Mouse (Mus musculus) testis, postnatal 14 days (tissue): ENCODE results near the gene St6galnac3.

Source experiments
- DNase-seq: peaks from one replicate; pipeline ENCODE4 v3.0.0; 2021; ENCODE audit warnings: low spot score

The St6galnac3 gene

DNA sequence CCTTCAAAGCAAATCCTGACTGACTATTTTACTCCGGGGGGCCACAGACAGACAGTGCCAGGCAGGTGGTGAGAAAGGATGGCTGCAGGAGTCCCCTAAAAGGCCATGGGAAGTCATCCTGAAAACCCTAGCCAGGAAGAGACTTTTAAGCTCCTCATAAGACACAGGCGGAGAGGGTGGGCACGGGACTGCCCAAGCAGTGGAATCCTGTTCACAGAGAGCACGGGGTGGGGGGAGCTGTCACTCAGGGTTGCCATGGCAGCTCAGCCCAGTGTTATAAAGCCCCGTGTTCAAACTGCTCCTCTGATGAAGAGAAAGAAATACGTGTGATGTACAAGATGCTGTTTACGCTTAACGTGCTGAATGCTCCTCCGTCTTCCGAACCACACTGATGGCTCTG lies 375.0 kb downstream of the St6galnac3 start:
- no peak for DNase-seq

DNA sequence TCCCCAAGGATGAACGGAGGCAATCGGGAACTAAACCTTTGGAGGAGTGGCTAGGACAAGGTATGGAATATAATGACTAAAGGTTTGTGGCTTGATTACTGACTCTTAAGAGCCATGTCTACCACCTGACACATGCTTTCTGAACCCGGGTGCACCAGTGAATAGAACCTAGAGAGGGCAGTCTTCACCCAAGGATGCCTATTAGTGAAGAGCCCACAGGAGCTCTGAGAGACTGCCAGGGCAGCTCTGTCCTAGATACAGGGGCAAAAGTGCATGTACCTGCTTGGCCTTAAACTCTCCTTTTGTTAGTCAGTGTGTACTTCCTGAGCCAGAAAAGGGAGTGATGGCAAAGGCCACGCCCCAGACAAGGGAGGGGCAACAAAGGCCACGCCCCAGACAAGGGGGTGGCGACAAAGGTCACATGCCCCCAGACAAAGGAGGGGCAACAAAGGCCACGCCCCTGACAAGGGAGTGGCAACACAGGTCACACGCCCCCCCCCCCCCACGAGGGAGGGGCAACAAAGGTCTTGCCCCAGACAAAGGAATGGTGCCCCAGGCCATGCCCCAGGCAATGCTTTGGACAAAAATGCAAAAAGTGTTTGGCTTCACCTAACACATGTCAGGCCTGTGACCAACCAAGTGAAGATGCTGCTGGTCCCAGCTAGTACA lies 376.0 kb downstream of the St6galnac3 start:
- DNase-seq: no peak

- no peak for DNase-seq
Observed at GRCm38 (mm10) chr3:153344979-153345378, 380.0 kb downstream of the St6galnac3 start.

DNA sequence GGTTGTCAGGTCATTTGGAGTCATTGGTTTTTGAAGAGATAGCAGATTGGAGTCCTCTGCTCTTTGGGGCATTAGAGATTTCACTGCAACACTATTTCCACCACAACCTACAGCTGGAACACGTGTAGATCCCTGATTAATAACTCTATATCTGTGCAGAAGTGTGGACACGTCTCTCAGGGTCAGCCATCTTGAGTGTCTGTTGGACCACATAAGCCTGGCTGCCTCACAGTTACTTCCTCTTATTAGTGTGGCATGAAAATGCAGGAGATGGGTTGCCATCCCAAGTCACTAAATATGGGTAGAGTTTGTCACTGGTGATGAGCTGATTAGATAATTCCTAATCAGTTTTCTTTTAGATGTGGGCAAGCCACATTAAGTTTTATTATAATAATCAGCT lies 385.0 kb downstream of the St6galnac3 start:
- DNase-seq: no peak

DNA sequence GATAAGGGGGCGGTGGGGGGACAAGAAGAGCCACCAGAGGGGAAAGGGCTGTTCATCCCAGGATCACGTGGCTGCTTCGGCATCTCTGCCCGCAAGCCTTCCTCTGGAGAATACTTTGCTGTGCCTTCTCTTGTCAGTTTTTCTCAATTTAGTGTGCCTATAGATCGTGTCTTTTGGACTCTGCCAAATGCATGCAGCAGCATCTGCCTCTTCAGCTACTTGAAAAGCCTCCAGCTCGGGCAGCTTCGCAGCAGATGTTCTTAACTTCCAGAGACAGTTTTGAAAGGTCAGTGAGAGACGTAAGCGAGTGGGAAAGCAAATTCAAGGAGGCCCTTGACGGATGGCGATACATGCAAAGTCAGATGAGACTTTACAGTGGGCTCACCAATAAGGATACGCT lies 385.9 kb downstream of the St6galnac3 start:
- no peak for DNase-seq

- no peak for DNase-seq
Observed at GRCm38 (mm10) chr3:153337779-153338178, 387.2 kb downstream of the St6galnac3 start.

GRCm38 (mm10) chr3:153337221-153337620 lies 387.8 kb downstream of the St6galnac3 start:
- no peak for DNase-seq

DNA sequence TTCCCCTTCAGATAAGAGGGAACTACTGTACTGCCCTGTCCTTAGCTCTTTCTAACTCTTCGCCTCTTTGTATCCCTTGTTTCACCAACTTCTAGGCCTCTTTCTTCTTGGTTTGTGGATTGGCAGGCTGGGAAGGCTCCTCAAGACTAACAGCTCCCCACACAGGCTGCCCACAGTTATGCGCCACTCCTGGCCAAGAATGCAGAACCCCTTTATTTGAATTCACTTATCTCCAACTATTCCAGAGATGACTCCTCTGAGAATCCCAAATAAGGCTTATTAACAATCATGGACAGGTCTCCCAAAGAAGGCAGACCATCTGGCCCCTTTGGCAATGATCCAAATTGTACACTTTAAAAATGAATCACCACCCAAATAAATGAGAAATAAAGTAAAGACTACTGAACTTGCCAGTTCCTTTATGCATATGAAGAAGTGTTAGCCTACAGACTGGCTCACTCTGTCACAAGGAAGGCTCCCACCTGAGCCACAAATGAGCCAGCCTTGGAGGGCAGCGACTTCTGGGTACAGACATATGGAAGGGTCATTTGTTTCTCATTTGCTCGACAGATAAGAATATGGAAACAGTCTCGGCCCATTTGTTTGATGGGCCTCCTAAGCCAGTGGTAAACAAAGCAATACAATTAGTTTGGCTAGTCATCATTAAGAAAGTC lies 390.7 kb downstream of the St6galnac3 start:
- no peak for DNase-seq

GRCm38 (mm10) chr3:153324307-153324706 lies 400.7 kb downstream of the St6galnac3 start:
- no peak for DNase-seq

DNA sequence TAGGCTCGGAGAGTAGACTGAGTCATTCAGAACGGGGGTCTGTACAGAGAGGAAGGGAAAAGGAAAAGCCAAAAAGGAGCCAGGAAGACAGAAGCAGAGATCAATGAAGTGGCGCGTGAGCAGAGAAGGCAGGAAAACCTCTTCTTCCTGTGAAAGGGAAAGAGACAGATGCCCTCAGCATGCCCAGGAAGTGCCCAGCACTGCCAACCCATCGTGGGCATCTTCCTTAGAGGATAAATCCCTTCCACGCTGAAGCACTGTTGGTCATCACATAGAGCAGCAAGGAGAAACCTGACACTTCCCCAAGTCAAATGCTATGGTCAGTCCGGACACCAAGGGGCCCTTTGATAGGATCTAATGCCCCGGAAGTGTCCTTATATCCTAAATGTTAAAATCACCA lies 401.5 kb downstream of the St6galnac3 start:
- DNase-seq: no peak

DNA sequence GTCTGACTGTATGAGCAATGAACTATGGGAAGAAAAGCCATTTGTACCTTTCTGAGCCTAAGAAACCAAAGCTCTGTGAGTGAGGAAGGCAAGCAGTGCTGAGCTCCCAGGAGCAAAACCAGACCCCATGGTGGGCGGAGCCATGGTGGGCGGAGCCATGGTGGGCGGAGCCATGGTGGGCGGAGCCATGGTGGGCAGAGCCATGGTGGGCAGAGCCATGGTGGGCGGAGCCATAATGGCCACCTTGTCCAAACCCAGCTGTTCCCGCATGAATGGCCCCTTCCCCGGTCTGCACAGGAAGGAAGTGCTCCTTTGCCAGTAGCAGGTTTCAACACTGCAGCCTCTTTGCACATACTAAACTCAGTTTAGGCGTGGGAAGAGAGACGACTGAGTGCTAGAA lies 411.4 kb downstream of the St6galnac3 start:
- peak; percentile 34 for DNase-seq

- no peak for DNase-seq
Observed at GRCm38 (mm10) chr3:153313167-153313566, 411.8 kb downstream of the St6galnac3 start.

DNA sequence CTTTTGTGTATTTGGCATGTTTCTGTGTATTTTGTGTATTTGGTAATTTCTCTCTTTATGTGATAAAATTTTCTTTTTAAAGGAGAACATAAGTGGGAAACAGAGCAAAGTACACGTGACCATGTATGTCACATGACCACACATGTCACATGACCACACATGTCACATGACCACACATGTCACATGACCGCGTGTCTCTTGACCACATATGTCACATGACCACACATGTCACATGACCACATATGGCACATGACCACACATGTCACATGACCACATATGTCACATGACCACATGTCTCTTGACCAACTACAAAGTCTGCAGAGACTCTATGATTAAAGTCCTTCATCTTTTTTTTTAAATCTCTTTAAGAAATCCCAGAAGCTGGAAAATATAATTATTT lies 413.0 kb downstream of the St6galnac3 start:
- DNase-seq: no peak

- no peak for DNase-seq
Observed at GRCm38 (mm10) chr3:153308379-153308778, 416.6 kb downstream of the St6galnac3 start.

GRCm38 (mm10) chr3:153305153-153305552 lies 419.8 kb downstream of the St6galnac3 start:
- DNase-seq: no peak

- no peak for DNase-seq
Observed at GRCm38 (mm10) chr3:153302376-153302775, 422.6 kb downstream of the St6galnac3 start.

- DNase-seq: no peak
Observed at GRCm38 (mm10) chr3:153296375-153297068, 428.5 kb downstream of the St6galnac3 start.

DNA sequence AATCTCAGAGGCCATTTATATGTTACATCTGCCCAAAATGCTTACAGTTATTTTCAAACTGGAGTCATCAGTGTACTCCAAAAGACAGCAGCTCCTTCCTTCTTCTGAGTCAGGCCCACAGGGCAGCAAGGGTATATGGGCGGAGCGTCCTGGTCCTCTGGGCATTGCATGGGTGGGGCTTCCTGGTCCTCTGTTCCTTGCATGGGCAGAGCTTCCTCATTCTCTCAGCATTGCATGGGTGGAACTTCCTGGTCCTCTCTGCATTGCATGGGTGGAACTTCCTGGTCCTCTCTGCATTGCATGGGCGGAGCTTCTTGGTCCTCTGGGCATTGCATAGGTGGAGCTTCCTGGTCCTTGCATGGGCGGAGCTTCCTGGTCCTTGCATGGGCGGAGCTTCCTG lies 432.1 kb downstream of the St6galnac3 start:
- DNase-seq: no peak

DNA sequence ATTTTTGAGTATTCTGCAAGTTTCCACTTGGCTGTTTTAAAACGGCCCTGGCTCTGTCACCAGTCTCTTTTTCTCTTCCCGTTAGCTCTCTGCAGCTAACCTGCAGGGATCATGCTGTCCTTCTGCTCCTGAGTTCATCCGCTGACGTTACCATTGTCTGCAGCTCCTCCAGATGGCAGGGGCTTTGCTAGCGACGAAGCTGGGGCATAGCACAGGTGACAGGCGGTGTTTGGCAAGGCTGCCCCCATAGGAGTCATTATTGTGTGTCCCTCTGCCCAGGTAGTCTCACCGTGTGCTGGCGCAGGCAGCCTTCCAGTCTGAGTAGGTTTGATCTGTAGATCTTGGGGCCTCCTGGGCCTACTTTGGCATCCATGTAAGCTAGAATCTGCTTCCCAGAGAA lies 432.6 kb downstream of the St6galnac3 start:
- no peak for DNase-seq

GRCm38 (mm10) chr3:153291406-153292045 lies 433.4 kb downstream of the St6galnac3 start:
- DNase-seq: no peak

- no peak for DNase-seq
Observed at GRCm38 (mm10) chr3:153289971-153290370, 435.0 kb downstream of the St6galnac3 start.

DNA sequence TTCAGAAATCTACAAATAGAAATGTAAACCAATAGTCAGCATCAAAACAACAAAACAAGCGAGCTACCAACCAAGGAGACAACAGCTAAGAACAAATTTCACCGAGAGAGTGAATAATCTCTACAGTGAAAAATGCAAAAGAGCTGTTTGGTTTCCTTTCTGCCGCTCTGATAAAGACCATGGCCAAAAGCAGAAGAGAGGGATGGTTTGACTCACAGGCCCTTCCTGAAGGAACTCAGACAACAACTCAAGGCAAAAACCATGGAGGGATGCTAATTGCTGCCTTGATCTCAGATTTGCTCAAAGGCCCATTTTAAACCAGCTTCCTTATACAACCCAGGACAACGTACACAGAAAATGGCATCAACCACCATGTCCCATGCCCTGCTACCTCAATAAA lies 437.4 kb downstream of the St6galnac3 start:
- no peak for DNase-seq

GRCm38 (mm10) chr3:153287081-153287480 lies 437.9 kb downstream of the St6galnac3 start:
- DNase-seq: no peak
